Mouse (Mus musculus) forebrain, embryonic 12.5 days (tissue): ENCODE measurements around the gene Trpc4ap. TPM values are rescaled to one million over a fixed set of nuclear protein-coding genes. Genes with fewer than 3 reads are reported as not detected.
"Not testable (repeated sequence)": the region's sequence is repeated elsewhere in the genome, so short reads cannot be mapped to it uniquely, and the experiment has no call there.

Source experiments
- ATAC-seq: fragments of 200-750 bp; cut with Nextera tagmentation; 2 replicates; pipeline ENCODE4 v1.8.0; 2017; ENCODE audit warnings: moderate TSS enrichment; ENCODE audit not compliant: low FRiP score
- H3K27ac ChIP-seq: fragments of 300-500 bp; sonication (generic); 2 replicates; pipeline ENCODE4 v1.5.1; 2016; ENCODE audit warnings: mild to moderate bottlenecking
- H3K27me3 ChIP-seq: fragments of 300-500 bp; sonication (generic); 2 replicates; pipeline ENCODE4 v1.6.1; 2016; ENCODE audit warnings: mild to moderate bottlenecking
- H3K36me3 ChIP-seq: fragments of 300-500 bp; sonication (generic); replicated peaks from 2 replicates; pipeline ENCODE4 v1.6.1; 2016; ENCODE audit warnings: mild to moderate bottlenecking
- H3K4me1 ChIP-seq: fragments of 300-500 bp; sonication (generic); 2 replicates; pipeline ENCODE4 v1.6.1; 2016
- H3K4me2 ChIP-seq: fragments of 300-500 bp; sonication (generic); 2 replicates; pipeline ENCODE4 v1.6.1; 2016; ENCODE audit warnings: mild to moderate bottlenecking, moderate library complexity
- H3K4me3 ChIP-seq: fragments of 300-500 bp; sonication (generic); replicated peaks from 2 replicates; pipeline ENCODE4 v1.5.1; 2016; ENCODE audit warnings: mild to moderate bottlenecking
- H3K9ac ChIP-seq: fragments of 300-500 bp; sonication (generic); 2 replicates; pipeline ENCODE4 v1.6.1; 2016; ENCODE audit warnings: mild to moderate bottlenecking
- H3K9me3 ChIP-seq: fragments of 300-500 bp; sonication (generic); 2 replicates; pipeline ENCODE4 v1.6.1; 2016
- WGBS: fragments of 180-500 bp; shearing (Covaris S2); methylation state at CpG from one replicate; pipeline ENCODE4 v1.1.7; 2016; 5-methylcytosine and 5-hydroxymethylcytosine counted together
- polyA plus RNA-seq: library from polyadenylated mRNA; unstranded; fragments of >200 nt; fragmentation: Nextera tagmentation; extraction: Ambion mirVana; gene quantifications from 2 replicates; pipeline ENCODE4 v1.2.1, GENCODE M21; 2016

The Trpc4ap gene
- polyA plus RNA-seq, 1 experiment from 2014 or later = 159 TPM

DNA sequence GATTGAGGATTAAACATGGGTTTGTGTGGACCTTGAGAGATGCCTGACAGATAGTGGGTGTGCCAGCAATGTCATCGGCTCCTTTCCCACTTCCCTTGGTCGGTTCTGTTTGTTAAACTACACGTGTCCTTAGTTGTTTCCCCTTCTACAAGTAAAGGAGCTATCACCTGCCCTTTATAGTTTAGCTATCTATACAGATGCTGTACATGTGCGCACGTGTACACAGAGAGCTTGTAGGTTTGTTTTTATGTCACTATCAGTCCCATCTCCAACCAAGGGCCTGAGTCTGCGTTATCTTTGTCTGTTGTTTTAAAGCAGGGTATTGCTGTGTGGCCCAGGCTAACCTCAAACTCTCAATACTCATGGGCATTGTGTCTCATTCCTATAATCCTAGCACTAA lies 68.2 kb downstream of the Trpc4ap start:
- Histone ChIP-seq H3K36me3 (no peaks in the 10 kb centered on the region), H3K27ac (no peak overlapping the region), H3K9ac (no peak overlapping the region), H3K4me3 (no peak overlapping the region), H3K9me3 (no peaks in the 10 kb centered on the region), H3K4me1 (peaks cover 8% of the 10 kb centered on the region), H3K27me3 (peaks cover 56% of the 10 kb centered on the region), H3K4me2 (no peak overlapping the region)
- no peak for ATAC-seq
- 88% methylated on average over 6 of the region's 6 CpGs for WGBS

DNA sequence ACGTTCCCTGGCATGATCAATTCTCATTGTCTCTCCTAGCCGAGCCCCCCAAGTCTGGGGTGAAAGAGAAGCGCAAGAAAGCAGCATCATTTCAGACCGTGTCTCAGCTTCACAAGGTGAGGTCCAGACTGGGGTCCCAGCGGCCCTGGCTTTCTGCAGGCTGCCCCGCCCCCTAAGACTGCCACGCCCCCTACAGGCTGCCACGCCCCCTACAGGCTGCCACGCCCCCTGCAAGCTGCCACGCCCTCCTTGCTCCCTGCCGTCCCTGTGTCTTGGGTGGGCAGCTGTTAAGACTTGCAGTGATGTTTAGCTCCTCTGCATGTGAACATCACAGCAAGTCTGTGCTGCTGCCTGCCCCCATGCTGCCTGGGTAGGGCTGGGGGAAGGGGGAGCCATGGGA lies 69.6 kb downstream of the Trpc4ap start:
- H3K27me3 ChIP-seq = peaks cover 42% of the 10 kb centered on the region
- no peak overlapping the region for H3K4me2 ChIP-seq
- no peak overlapping the region for H3K27ac ChIP-seq
- no peaks in the 10 kb centered on the region for H3K36me3 ChIP-seq
- H3K4me3 ChIP-seq = no peak overlapping the region
- H3K9ac ChIP-seq = no peak overlapping the region
- no peaks in the 10 kb centered on the region for H3K9me3 ChIP-seq
- 35% methylated on average over 11 of the region's 11 CpGs for WGBS
- ATAC-seq = no peak
- peaks cover 7% of the 10 kb centered on the region; the same call in 1 of the 2 replicates for H3K4me1 ChIP-seq

DNA sequence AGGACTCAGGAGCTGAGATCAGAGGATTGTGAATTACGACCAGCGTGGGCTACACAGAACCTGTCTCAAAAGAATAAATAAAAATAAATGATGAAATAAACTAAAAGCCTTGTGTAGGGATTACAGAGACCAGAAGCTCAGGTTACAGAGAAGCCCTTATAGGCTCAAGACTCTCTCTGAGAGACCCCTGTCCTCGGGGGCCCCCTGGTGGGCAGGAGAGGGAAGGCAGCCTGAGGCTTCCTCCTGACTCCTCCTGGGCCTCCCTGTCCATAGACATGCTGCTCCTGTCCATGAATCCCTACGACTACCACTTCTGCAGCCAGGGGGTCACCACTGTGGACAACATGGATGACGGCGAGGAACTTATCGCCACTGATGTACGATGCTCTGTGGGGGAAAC lies 72.4 kb downstream of the Trpc4ap start:
- no peaks in the 10 kb centered on the region for H3K36me3 ChIP-seq
- H3K4me1 ChIP-seq = 0 out of 2 replicates have a peak, but pooled peaks cover 2% of the 10 kb centered on the region
- no peaks in the 10 kb centered on the region for H3K9me3 ChIP-seq
- H3K9ac ChIP-seq = no peak overlapping the region
- peaks cover 18% of the 10 kb centered on the region for H3K27me3 ChIP-seq
- peak; percentile 71 for ATAC-seq
- 17% methylated on average over 8 of the region's 8 CpGs for WGBS
- H3K27ac ChIP-seq = no peak overlapping the region
- no peak overlapping the region for H3K4me2 ChIP-seq
- no peak overlapping the region for H3K4me3 ChIP-seq

DNA sequence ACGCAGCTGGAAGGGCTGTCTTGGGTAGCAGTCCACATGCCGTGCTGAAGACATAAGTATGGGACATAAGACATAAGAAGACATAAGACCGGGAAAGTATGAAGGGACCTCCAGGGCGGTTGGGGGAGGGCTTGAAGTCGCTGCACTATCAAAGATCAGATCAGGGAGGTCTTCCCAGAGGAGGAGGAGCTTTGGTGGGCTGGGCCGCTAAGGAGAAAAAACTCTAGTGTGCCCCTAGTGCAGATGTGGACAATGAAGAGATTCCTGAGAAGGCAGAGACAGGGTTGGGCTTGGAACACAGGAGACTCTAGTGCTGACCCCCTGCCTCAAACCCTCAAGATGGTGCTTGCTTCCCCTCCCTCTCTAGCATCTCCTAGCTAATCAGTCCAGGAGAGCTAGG lies 75.2 kb downstream of the Trpc4ap start:
- Histone ChIP-seq H3K36me3 (no peaks in the 10 kb centered on the region), H3K9ac (no peak overlapping the region), H3K9me3 (no peaks in the 10 kb centered on the region), H3K4me3 (no peak overlapping the region), H3K27ac (no peak overlapping the region), H3K27me3 (peaks cover 23% of the 10 kb centered on the region), H3K4me1 (peaks cover 8% of the 10 kb centered on the region), H3K4me2 (no peak overlapping the region)
- WGBS = 55% methylated on average over 6 of the region's 6 CpGs
- ATAC-seq = no peak

DNA sequence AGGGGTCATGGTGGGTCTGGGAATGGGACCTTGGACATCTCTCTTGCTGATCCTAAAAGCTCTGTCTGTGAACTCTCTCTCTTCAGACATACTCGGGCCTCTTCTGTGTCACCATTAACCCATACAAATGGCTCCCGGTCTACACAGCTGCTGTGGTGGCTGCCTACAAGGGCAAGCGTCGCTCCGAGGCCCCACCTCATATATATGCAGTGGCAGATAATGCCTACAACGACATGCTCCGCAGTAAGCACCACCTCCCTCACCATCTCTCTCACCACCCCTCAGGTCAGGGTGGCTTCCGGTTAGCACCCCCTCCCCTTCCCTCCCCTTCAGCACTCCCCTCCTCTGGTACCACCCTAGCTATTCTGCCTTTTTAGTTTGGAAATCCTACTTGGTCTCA lies 78.2 kb downstream of the Trpc4ap start:
- Histone ChIP-seq H3K4me3 (no peak overlapping the region), H3K9ac (no peak overlapping the region), H3K4me2 (peak overlapping the region; percentile 50), H3K4me1 (peaks cover 6% of the 10 kb centered on the region), H3K9me3 (no peaks in the 10 kb centered on the region), H3K27ac (no peak overlapping the region), H3K36me3 (no peaks in the 10 kb centered on the region), H3K27me3 (peaks cover 14% of the 10 kb centered on the region; the same call in 1 of the 2 replicates)
- no peak for ATAC-seq
- 69% methylated on average over 8 of the region's 8 CpGs for WGBS

DNA sequence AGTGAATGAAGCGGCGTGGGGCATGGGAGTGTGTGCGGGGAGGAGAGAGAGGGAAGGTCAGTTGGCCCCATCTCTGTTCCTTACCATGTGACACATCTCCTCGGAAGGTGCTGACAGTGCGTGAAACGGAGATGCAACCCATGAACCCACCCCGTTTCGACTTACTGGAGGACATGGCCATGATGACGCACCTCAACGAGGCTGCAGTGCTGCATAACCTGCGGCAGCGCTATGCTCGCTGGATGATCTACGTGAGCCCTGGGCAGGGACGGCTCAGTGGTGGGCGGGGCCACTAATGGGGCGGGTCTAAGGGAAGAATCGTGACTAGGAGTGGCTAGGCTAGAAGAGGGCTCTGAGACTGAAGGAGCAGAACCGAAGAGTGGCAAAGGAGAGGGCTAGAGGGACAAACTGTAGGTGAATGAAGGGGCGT lies 78.8 kb downstream of the Trpc4ap start:
- peak overlapping the region; percentile 50 for H3K4me2 ChIP-seq
- H3K27ac ChIP-seq = no peak overlapping the region
- H3K36me3 ChIP-seq = no peaks in the 10 kb centered on the region
- H3K27me3 ChIP-seq = peaks cover 14% of the 10 kb centered on the region
- no peaks in the 10 kb centered on the region for H3K9me3 ChIP-seq
- peaks cover 6% of the 10 kb centered on the region for H3K4me1 ChIP-seq
- 5% methylated on average over 20 of the region's 20 CpGs for WGBS
- peak overlapping the region; percentile 26 for H3K4me3 ChIP-seq
- H3K9ac ChIP-seq = no peak overlapping the region
- ATAC-seq = peak; percentile 75; the same call in 1 of the 2 replicates

DNA sequence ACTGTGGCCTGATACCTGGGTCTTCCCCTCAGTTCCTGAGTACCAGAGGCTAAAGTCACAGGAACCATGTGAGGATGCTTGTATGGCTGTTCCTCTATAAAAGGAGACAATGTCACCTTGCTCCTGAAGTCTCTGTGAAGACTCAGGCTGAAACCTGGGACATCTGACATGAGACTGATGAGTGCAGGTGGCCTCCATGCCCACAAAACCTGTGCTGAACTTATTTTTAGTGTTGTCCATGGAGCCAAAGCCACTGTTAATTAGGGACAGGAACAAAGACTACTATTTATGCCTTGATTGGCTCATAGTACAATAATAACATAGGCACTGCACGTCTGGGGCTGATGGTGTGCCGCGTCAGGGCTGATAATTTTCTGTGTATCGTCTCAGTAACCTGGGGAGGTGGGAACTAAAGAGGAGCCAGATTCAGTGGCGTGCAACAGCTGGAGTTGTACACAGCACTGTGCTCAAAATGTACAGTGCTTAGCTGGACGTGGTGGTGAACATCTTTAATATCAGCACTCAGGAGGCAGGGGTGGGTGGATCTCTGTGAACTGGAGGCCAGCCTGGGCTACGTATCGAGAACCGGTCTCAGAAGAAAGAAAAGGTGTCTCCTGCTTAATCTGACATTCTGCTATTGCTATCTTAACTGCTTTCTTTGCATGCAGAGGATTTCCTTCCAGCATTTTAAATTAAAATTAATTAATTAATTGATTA lies 80.2 kb downstream of the Trpc4ap start:
- H3K36me3 ChIP-seq = no peaks in the 10 kb centered on the region
- peaks cover 14% of the 10 kb centered on the region for H3K27me3 ChIP-seq
- H3K9ac ChIP-seq = no peak overlapping the region
- no peaks in the 10 kb centered on the region for H3K9me3 ChIP-seq
- no peak overlapping the region for H3K4me2 ChIP-seq
- no peak overlapping the region for H3K4me3 ChIP-seq
- WGBS = 85% methylated on average over 9 of the region's 9 CpGs
- H3K4me1 ChIP-seq = peaks cover 6% of the 10 kb centered on the region
- ATAC-seq = no peak
- H3K27ac ChIP-seq = no peak overlapping the region

DNA sequence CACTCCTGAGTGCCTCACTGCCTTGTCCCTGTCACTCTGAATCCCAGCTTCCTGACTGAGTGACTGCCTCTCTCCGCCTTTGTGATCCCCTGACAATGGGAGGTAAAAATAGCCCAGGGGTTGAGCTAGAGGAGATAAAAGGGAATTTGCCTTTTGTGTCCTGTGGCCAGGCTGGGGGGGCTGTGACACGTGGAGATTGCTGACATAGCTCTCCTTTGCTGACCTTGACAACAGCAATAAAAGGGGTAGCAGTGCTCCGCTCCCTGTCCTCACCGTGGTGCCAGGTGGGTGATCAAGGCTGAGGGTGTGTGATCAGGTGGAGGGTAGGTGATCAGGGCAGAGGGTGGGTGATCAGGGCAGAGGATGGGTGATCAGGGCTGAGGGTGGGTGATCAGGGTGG lies 81.2 kb downstream of the Trpc4ap start, which contains the start of gene Myh7b:
Myh7b (plus strand) TSS at position 235 of the 400 bp plus-strand sequence.
- no peak within 1 kb of the TSS for H3K9ac ChIP-seq
- H3K36me3 ChIP-seq = no peaks in the 10 kb centered on the region
- 44% methylated on average over 4 of the region's 4 CpGs for WGBS
- H3K27ac ChIP-seq = no peak within 1 kb of the TSS
- ATAC-seq = no peak
- H3K4me1 ChIP-seq = peaks cover 6% of the 10 kb centered on the region
- no peak within 1 kb of the TSS for H3K4me2 ChIP-seq
- H3K9me3 ChIP-seq = no peaks in the 10 kb centered on the region
- no peak within 1 kb of the TSS for H3K4me3 ChIP-seq
- peaks cover 14% of the 10 kb centered on the region for H3K27me3 ChIP-seq

DNA sequence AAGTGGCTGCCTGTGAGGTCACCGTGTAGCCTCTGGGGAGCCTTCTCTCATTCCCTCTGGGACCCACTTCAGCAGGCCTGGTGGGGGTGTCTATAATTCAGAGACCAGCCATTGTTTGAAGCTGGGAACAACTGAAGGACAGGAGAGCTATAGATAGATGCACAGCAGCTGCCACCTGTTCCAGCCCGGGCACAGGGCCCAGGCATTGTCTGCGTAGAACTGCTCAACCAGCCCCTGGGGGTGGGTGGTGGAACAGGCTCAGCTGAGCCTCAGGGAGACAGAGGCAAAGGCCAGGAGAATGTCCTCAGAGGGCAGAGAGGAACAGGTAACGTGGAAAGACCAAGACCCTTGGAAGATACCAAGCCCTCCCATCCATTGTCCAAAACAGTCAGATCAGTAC lies 85.8 kb downstream of the Trpc4ap start:
- Histone ChIP-seq H3K4me3 (no peak overlapping the region), H3K4me1 (no peaks in the 10 kb centered on the region), H3K27ac (no peak overlapping the region), H3K9ac (no peak overlapping the region), H3K9me3 (no peaks in the 10 kb centered on the region), H3K36me3 (no peaks in the 10 kb centered on the region), H3K27me3 (no peaks in the 10 kb centered on the region; the same call in 1 of the 2 replicates), H3K4me2 (no peak overlapping the region)
- no peak for ATAC-seq
- WGBS = 85% methylated on average over 4 of the region's 4 CpGs

DNA sequence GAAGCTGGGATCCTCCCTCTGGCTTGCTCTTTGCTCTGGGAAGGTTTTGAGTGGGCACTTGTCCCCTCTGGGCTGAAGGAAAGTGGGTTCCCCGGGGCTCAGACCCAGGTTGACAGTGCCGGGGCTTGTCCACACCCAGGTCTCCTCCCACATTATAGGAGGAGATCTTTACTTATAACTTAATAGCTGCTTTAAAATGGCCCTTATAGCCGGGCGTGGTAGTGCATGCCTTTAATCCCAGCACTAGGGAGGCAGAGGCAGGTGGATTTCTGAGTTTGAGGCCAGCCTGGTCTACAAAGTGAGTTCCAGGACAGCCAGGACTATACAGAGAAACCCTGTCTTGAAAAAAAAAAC lies 87.0 kb downstream of the Trpc4ap start:
- not testable (repeated sequence) for H3K27ac ChIP-seq
- 88% methylated on average over 4 of the region's 4 CpGs for WGBS

DNA sequence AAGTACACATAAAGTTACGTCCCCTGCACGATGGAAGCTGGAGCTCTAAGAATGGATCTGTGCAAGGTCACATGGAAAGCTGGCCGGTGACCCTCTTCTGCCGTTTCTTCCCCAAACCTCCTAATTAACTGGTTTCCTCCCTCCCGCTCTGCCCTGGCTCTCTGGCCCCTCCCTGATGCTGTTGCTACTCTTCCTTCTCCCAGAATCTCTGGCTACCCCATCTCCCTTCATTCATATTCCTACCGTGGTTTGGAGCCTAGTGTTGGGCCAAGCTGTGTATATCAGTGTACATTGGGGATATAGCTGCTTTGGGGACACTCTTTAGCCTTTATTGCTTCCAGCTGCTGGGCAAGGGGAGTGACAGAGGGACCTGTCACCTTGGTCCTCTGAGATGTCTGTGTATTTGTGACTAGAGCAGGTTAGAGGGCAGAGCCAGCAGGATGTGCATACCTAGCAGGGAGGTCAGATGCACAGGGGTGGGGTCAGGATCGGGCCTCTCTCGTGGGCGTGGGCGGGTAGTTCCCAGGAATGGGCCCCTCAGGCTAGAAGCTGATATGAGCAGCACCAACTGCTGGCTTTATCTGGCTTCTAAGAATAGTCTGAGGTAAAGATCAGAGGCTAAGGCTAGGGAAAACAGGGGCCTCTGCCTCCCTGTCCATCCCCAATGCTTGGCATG lies 87.5 kb downstream of the Trpc4ap start:
- no peak overlapping the region for H3K9ac ChIP-seq
- H3K27ac ChIP-seq = no peak overlapping the region
- H3K36me3 ChIP-seq = no peaks in the 10 kb centered on the region
- H3K4me3 ChIP-seq = no peak overlapping the region
- no peaks in the 10 kb centered on the region; the same call in 1 of the 2 replicates for H3K27me3 ChIP-seq
- H3K4me1 ChIP-seq = no peaks in the 10 kb centered on the region
- no peak for ATAC-seq
- H3K4me2 ChIP-seq = no peak overlapping the region
- 60% methylated on average over 10 of the region's 10 CpGs for WGBS
- H3K9me3 ChIP-seq = no peaks in the 10 kb centered on the region

More for the DNA sequence above, 87.0 kb downstream of the Trpc4ap start:
- not testable (repeated sequence) for ATAC-seq, H3K4me2 ChIP-seq, H3K9ac ChIP-seq, H3K4me1 ChIP-seq, H3K36me3 ChIP-seq, H3K27me3 ChIP-seq, H3K9me3 ChIP-seq, H3K4me3 ChIP-seq

DNA sequence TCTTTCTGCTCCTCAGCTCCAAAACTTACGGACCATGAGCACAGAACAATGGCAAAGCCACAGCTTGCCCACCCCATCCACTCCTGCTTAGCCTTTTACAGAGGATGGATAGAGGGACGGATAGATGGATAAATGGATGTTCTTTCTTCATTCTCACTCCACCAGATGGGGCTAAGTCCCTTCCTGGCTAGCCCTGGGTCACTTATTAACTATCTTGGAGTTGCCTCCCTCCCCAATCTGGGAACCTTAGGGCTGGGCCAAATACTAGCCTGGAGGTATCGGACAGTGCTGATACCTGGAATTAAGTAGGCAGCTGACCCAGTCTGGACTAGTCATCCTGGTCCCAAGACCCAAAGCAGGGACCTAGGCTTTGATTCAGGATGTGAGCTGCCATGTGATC lies 88.5 kb downstream of the Trpc4ap start:
- WGBS = 67% methylated on average over 3 of the region's 3 CpGs
- no peaks in the 10 kb centered on the region; the same call in 1 of the 2 replicates for H3K27me3 ChIP-seq
- H3K4me2 ChIP-seq = no peak overlapping the region
- H3K27ac ChIP-seq = no peak overlapping the region
- H3K9me3 ChIP-seq = no peaks in the 10 kb centered on the region
- no peaks in the 10 kb centered on the region for H3K4me1 ChIP-seq
- no peak overlapping the region for H3K4me3 ChIP-seq
- no peak overlapping the region for H3K9ac ChIP-seq
- no peak for ATAC-seq
- H3K36me3 ChIP-seq = no peaks in the 10 kb centered on the region

DNA sequence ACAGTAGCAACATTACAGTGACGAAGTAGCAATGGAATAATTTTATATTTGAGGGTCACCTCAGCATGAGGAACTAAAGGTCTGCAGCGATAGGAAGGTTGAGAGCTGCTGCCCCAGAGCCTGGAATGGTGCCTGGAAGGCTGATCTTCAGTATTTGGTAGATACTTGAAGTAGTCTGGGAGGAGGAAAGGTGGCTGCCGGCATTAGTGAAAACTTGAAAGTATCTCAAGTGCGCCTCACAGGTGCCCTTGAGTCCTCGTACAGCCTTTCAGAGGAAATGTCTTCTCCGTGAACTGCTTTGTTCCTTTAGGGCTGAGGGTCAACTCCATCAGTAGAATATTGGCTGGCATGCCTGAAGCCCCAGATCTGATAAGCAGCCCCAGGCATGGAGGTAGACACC lies 96.7 kb downstream of the Trpc4ap start:
- Histone ChIP-seq H3K27me3 (peaks cover 11% of the 10 kb centered on the region; the same call in 1 of the 2 replicates), H3K4me1 (peaks cover 9% of the 10 kb centered on the region), H3K9me3 (no peaks in the 10 kb centered on the region), H3K9ac (no peak overlapping the region), H3K4me2 (no peak overlapping the region), H3K27ac (no peak overlapping the region), H3K4me3 (no peak overlapping the region), H3K36me3 (no peaks in the 10 kb centered on the region)
- 86% methylated on average over 6 of the region's 6 CpGs for WGBS
- no peak for ATAC-seq
